Mouse (Mus musculus): ENCODE measurements around the gene Baz1b. TPM values are rescaled to one million over a fixed set of nuclear protein-coding genes. Genes with fewer than 3 reads are reported as not detected.

The Baz1b gene
- polyA plus RNA-seq (2014; fragmentation: Nextera tagmentation; extraction: Ambion mirVana) = 46.9 and 48.4 TPM in 2 replicates

- Histone ChIP-seq H3K9ac (ENCODE audit: low read depth, low read length) (peak within 1 kb of the TSS; percentile 96), H3K4me3 (ENCODE audit: low read depth, low read length) (peak within 1 kb of the TSS; percentile 99), H3K36me3 (ENCODE audit: control insufficient read depth, insufficient read depth, low read length) (peaks cover 33% of the 10 kb centered on the region), H3K27ac (replicated peaks; ENCODE audit: low read depth, low read length) (peak within 1 kb of the TSS; percentile 96), H3K4me2 (ENCODE audit: low read depth, low read length) (peak within 1 kb of the TSS; percentile 80), H3K27me3 (replicated peaks; ENCODE audit: control insufficient read depth, insufficient read depth, low read length) (no peaks in the 10 kb centered on the region), H3K4me1 (ENCODE audit: control insufficient read depth, insufficient read depth, low read length) (peaks cover 17% of the 10 kb centered on the region), H3K9me3 (ENCODE audit: control insufficient read depth, low read length) (no peaks in the 10 kb centered on the region)
- DNase-seq (ENCODE audit: low spot score) (peak; percentile 99), ATAC-seq (ENCODE audit: low read depth) (peak; percentile 97)
- under 1% methylated on average over 56 of the region's 57 CpGs for WGBS
Measured at GRCm38 (mm10) chr5:135186621-135187348, at the start of gene Baz1b. Gene Baz1b (plus strand): TSS chr5:135187264.

- Histone ChIP-seq H3K27me3 (replicated peaks; ENCODE audit: control insufficient read depth, insufficient read depth, low read length) (0 out of 2 replicates have a peak, but pooled peaks cover under 1% of the 10 kb centered on the region), H3K27ac (replicated peaks; ENCODE audit: low read depth, low read length) (no peak overlapping the region), H3K4me2 (ENCODE audit: low read depth, low read length) (no peak overlapping the region), H3K9ac (ENCODE audit: low read depth, low read length) (no peak overlapping the region), H3K9me3 (ENCODE audit: control insufficient read depth, low read length) (0 out of 2 replicates have a peak, but pooled peaks cover 3% of the 10 kb centered on the region), H3K4me1 (ENCODE audit: control insufficient read depth, insufficient read depth, low read length) (no peaks in the 10 kb centered on the region), H3K4me3 (ENCODE audit: low read depth, low read length) (no peak overlapping the region), H3K36me3 (ENCODE audit: control insufficient read depth, insufficient read depth, low read length) (no peaks in the 10 kb centered on the region)
- ATAC-seq (ENCODE audit: low read depth) = no peak
- WGBS = 63% methylated on average over 2 of the region's 2 CpGs
- DNase-seq (ENCODE audit: low spot score) = no peak
Measured at GRCm38 (mm10) chr5:135139881-135140280, 47.2 kb upstream of the Baz1b start.

- Histone ChIP-seq H3K36me3 (ENCODE audit: control insufficient read depth, insufficient read depth, low read length) (no peaks in the 10 kb centered on the region), H3K27ac (replicated peaks; ENCODE audit: low read depth, low read length) (no peak overlapping the region), H3K4me1 (ENCODE audit: control insufficient read depth, insufficient read depth, low read length) (no peaks in the 10 kb centered on the region), H3K9me3 (ENCODE audit: control insufficient read depth, low read length) (0 out of 2 replicates have a peak, but pooled peaks cover 3% of the 10 kb centered on the region), H3K4me2 (ENCODE audit: low read depth, low read length) (no peak overlapping the region), H3K9ac (ENCODE audit: low read depth, low read length) (no peak overlapping the region), H3K4me3 (ENCODE audit: low read depth, low read length) (no peak overlapping the region), H3K27me3 (replicated peaks; ENCODE audit: control insufficient read depth, insufficient read depth, low read length) (no peaks in the 10 kb centered on the region)
- WGBS = 56% methylated on average over 4 of the region's 4 CpGs
- DNase-seq (ENCODE audit: low spot score) (no peak), ATAC-seq (ENCODE audit: low read depth) (no peak)
Measured at GRCm38 (mm10) chr5:135144469-135144868, 42.6 kb upstream of the Baz1b start.

GRCm38 (mm10) chr5:135145532-135145931 is 41.5 kb upstream of the Baz1b start:
- Histone ChIP-seq H3K9ac (ENCODE audit: low read depth, low read length) (no peak overlapping the region), H3K27ac (replicated peaks; ENCODE audit: low read depth, low read length) (no peak overlapping the region), H3K4me3 (ENCODE audit: low read depth, low read length) (no peak overlapping the region), H3K9me3 (ENCODE audit: control insufficient read depth, low read length) (0 out of 2 replicates have a peak, but pooled peaks cover 3% of the 10 kb centered on the region), H3K27me3 (replicated peaks; ENCODE audit: control insufficient read depth, insufficient read depth, low read length) (no peaks in the 10 kb centered on the region), H3K4me1 (ENCODE audit: control insufficient read depth, insufficient read depth, low read length) (peaks cover 2% of the 10 kb centered on the region; the same call in 1 of the 2 replicates), H3K36me3 (ENCODE audit: control insufficient read depth, insufficient read depth, low read length) (no peaks in the 10 kb centered on the region), H3K4me2 (ENCODE audit: low read depth, low read length) (no peak overlapping the region)
- no peak for ATAC-seq (ENCODE audit: low read depth)
- 83% methylated on average over 3 of the region's 3 CpGs for WGBS
- no peak for DNase-seq (ENCODE audit: low spot score)

GRCm38 (mm10) chr5:135145955-135146354 is 41.1 kb upstream of the Baz1b start:
- Histone ChIP-seq H3K9me3 (ENCODE audit: control insufficient read depth, low read length) (0 out of 2 replicates have a peak, but pooled peaks cover 3% of the 10 kb centered on the region), H3K27ac (replicated peaks; ENCODE audit: low read depth, low read length) (no peak overlapping the region), H3K27me3 (replicated peaks; ENCODE audit: control insufficient read depth, insufficient read depth, low read length) (no peaks in the 10 kb centered on the region), H3K36me3 (ENCODE audit: control insufficient read depth, insufficient read depth, low read length) (no peaks in the 10 kb centered on the region), H3K4me1 (ENCODE audit: control insufficient read depth, insufficient read depth, low read length) (peaks cover 3% of the 10 kb centered on the region; the same call in 1 of the 2 replicates), H3K9ac (ENCODE audit: low read depth, low read length) (no peak overlapping the region), H3K4me3 (ENCODE audit: low read depth, low read length) (no peak overlapping the region), H3K4me2 (ENCODE audit: low read depth, low read length) (no peak overlapping the region)
- ATAC-seq (ENCODE audit: low read depth) (no peak), DNase-seq (ENCODE audit: low spot score) (no peak)

GRCm38 (mm10) chr5:135148715-135149052 is 38.4 kb upstream of the Baz1b start:
- DNase-seq (ENCODE audit: low spot score) = no peak

GRCm38 (mm10) chr5:135149053-135149819 is 37.8 kb upstream of the Baz1b start, which contains the start of gene Tbl2:
Gene Tbl2 (plus strand): TSS chr5:135149657.
- H3K4me2 ChIP-seq (ENCODE audit: low read depth, low read length) = peak within 1 kb of the TSS; percentile 67
- H3K27ac ChIP-seq (replicated peaks; ENCODE audit: low read depth, low read length) = peak within 1 kb of the TSS; percentile 93
- H3K4me1 ChIP-seq (ENCODE audit: control insufficient read depth, insufficient read depth, low read length) = peaks cover 3% of the 10 kb centered on the region; the same call in 1 of the 2 replicates
- peak; percentile 97 for ATAC-seq (ENCODE audit: low read depth)
- under 1% methylated on average over 54 of the region's 63 CpGs for WGBS
- DNase-seq (ENCODE audit: low spot score) = peak; percentile 100
- H3K4me3 ChIP-seq (ENCODE audit: low read depth, low read length) = peak within 1 kb of the TSS; percentile 85
- no peaks in the 10 kb centered on the region for H3K9me3 ChIP-seq (ENCODE audit: control insufficient read depth, low read length)
- peak within 1 kb of the TSS; percentile 78 for H3K9ac ChIP-seq (ENCODE audit: low read depth, low read length)
- H3K27me3 ChIP-seq (replicated peaks; ENCODE audit: control insufficient read depth, insufficient read depth, low read length) = no peaks in the 10 kb centered on the region
- peaks cover 20% of the 10 kb centered on the region for H3K36me3 ChIP-seq (ENCODE audit: control insufficient read depth, insufficient read depth, low read length)

More at GRCm38 (mm10) chr5:135148715-135149052, 38.4 kb upstream of the Baz1b start:
- no peaks in the 10 kb centered on the region for H3K9me3 ChIP-seq (ENCODE audit: control insufficient read depth, low read length)
- under 1% methylated on average over 13 of the region's 13 CpGs for WGBS
- H3K4me2 ChIP-seq (ENCODE audit: low read depth, low read length) = peak overlapping the region; percentile 67
- H3K27me3 ChIP-seq (replicated peaks; ENCODE audit: control insufficient read depth, insufficient read depth, low read length) = no peaks in the 10 kb centered on the region
- H3K9ac ChIP-seq (ENCODE audit: low read depth, low read length) = peak overlapping the region; percentile 78
- ATAC-seq (ENCODE audit: low read depth) = no peak
- peaks cover 3% of the 10 kb centered on the region; the same call in 1 of the 2 replicates for H3K4me1 ChIP-seq (ENCODE audit: control insufficient read depth, insufficient read depth, low read length)
- peak overlapping the region; percentile 93 for H3K27ac ChIP-seq (replicated peaks; ENCODE audit: low read depth, low read length)
- peak overlapping the region; percentile 85 for H3K4me3 ChIP-seq (ENCODE audit: low read depth, low read length)
- peaks cover 14% of the 10 kb centered on the region for H3K36me3 ChIP-seq (ENCODE audit: control insufficient read depth, insufficient read depth, low read length)

GRCm38 (mm10) chr5:135149820-135150178 is 37.3 kb upstream of the Baz1b start:
- H3K36me3 ChIP-seq (ENCODE audit: control insufficient read depth, insufficient read depth, low read length) = peaks cover 26% of the 10 kb centered on the region
- H3K27me3 ChIP-seq (replicated peaks; ENCODE audit: control insufficient read depth, insufficient read depth, low read length) = no peaks in the 10 kb centered on the region
- H3K9ac ChIP-seq (ENCODE audit: low read depth, low read length) = peak overlapping the region; percentile 78
- peak overlapping the region; percentile 67 for H3K4me2 ChIP-seq (ENCODE audit: low read depth, low read length)
- H3K4me3 ChIP-seq (ENCODE audit: low read depth, low read length) = peak overlapping the region; percentile 85
- DNase-seq (ENCODE audit: low spot score) (no peak), ATAC-seq (ENCODE audit: low read depth) (no peak)
- H3K4me1 ChIP-seq (ENCODE audit: control insufficient read depth, insufficient read depth, low read length) = peaks cover 3% of the 10 kb centered on the region; the same call in 1 of the 2 replicates
- 0% methylated on average over 18 of the region's 23 CpGs for WGBS
- no peaks in the 10 kb centered on the region for H3K9me3 ChIP-seq (ENCODE audit: control insufficient read depth, low read length)
- H3K27ac ChIP-seq (replicated peaks; ENCODE audit: low read depth, low read length) = peak overlapping the region; percentile 93
